Mouse (Mus musculus): ENCODE measurements around the gene Fgfrl1. TPM values are rescaled to one million over a fixed set of nuclear protein-coding genes. Genes with fewer than 3 reads are reported as not detected.

Fgfrl1 gene
- polyA plus RNA-seq, 1 experiment from 2014 or later: 22.0 TPM

DNA sequence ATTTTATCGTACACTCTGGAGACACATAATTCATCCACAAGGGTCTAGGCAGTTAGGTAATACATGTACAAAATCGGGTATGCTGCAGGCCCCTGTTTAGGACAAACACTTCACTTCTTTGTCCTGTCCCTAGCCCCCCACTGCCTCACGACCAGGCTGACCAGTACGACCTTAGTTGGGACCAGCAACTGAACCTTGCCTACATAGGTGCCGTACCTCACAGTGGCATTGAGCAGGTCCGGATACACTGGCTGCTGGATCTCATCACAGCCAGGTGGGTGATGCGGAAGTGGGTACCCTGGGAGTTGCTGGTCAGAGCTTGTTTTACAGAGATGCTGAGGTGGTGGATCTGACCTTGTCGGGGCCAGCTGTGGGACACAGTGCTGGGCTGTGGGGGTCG lies 22.2 kb upstream of the Fgfrl1 start:
- no peak for DNase-seq (ENCODE audit: low spot score)

DNA sequence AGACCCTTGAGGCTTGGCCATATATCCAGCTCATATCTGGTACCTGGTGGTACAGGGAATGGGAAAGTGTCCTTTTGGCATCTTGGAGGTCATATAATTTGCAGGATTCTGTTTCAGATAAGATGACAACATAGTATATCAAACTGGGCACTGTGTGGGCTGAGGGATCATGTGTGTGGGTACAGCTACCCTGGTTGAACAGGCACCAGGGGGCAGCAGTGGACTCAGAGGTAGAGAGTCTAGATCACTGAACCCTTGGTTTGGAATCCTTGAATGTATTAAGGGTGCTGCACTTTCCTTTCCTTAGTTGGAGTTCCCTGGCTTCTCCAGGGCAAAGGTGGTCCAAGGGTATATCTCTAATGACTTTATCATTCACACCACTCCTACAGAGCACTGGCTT lies 21.4 kb upstream of the Fgfrl1 start:
- peaks cover 7% of the 10 kb centered on the region; the same call in 1 of the 2 replicates for H3K4me1 ChIP-seq (replicated peaks; ENCODE audit: control insufficient read depth, insufficient read depth, low read length)
- DNase-seq (ENCODE audit: low spot score): no peak
- no peak overlapping the region for H3K4me3 ChIP-seq (ENCODE audit: low read depth, low read length)
- peaks cover 2% of the 10 kb centered on the region; the same call in 1 of the 2 replicates for H3K36me3 ChIP-seq (ENCODE audit: control insufficient read depth, insufficient read depth, low read length)
- no peaks in the 10 kb centered on the region for H3K27me3 ChIP-seq (ENCODE audit: control insufficient read depth, insufficient read depth, low read length)
- H3K9ac ChIP-seq (ENCODE audit: low read length): no peak overlapping the region
- H3K9me3 ChIP-seq (ENCODE audit: control insufficient read depth, low read length): no peaks in the 10 kb centered on the region
- no peak overlapping the region for H3K4me2 ChIP-seq (ENCODE audit: low read depth, low read length, severe bottlenecking)
- 0 out of 2 replicates have a peak, but pooled peaks have one; percentile 34 for ATAC-seq (replicated peaks; ENCODE audit: low FRiP score)
- no peak overlapping the region for H3K27ac ChIP-seq (ENCODE audit: low read depth, low read length)

More for the DNA sequence above, 22.2 kb upstream of the Fgfrl1 start:
- Histone ChIP-seq H3K27ac (ENCODE audit: low read depth, low read length) (no peak overlapping the region), H3K9ac (ENCODE audit: low read length) (peak overlapping the region; percentile 82), H3K27me3 (ENCODE audit: control insufficient read depth, insufficient read depth, low read length) (no peaks in the 10 kb centered on the region), H3K4me3 (ENCODE audit: low read depth, low read length) (peak overlapping the region; percentile 48; the same call in 1 of the 2 replicates), H3K4me2 (ENCODE audit: low read depth, low read length, severe bottlenecking) (peak overlapping the region; percentile 84), H3K4me1 (replicated peaks; ENCODE audit: control insufficient read depth, insufficient read depth, low read length) (peaks cover 7% of the 10 kb centered on the region; the same call in 1 of the 2 replicates), H3K36me3 (ENCODE audit: control insufficient read depth, insufficient read depth, low read length) (peaks cover 2% of the 10 kb centered on the region; the same call in 1 of the 2 replicates), H3K9me3 (ENCODE audit: control insufficient read depth, low read length) (no peaks in the 10 kb centered on the region)
- WGBS: 85% methylated on average over 9 of the region's 9 CpGs
- ATAC-seq (replicated peaks; ENCODE audit: low FRiP score): no peak

DNA sequence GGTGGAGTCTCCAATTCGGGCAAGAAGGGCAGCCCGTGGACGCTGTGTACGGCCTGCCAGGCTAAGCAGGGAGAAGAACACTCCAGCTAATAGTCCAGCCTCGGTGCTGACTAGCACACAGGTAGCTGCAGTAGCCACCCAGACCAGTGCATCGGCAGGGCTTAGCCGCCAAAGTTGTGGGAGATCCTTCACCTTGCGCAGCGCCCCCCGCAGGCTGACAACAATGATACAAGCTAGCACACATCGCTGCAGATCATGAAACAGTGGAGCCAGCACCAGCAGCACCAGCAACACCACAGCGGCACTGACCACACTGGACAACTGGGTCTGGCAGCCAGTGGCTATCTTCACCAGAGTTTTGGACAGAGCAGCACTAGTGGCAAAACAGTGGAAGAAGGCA lies 20.4 kb upstream of the Fgfrl1 start:
- Histone ChIP-seq H3K4me3 (ENCODE audit: low read depth, low read length) (no peak overlapping the region), H3K4me2 (ENCODE audit: low read depth, low read length, severe bottlenecking) (no peak overlapping the region), H3K4me1 (replicated peaks; ENCODE audit: control insufficient read depth, insufficient read depth, low read length) (peaks cover 8% of the 10 kb centered on the region; the same call in 1 of the 2 replicates), H3K27ac (ENCODE audit: low read depth, low read length) (no peak overlapping the region), H3K9ac (ENCODE audit: low read length) (no peak overlapping the region), H3K9me3 (ENCODE audit: control insufficient read depth, low read length) (no peaks in the 10 kb centered on the region), H3K36me3 (ENCODE audit: control insufficient read depth, insufficient read depth, low read length) (peaks cover 2% of the 10 kb centered on the region; the same call in 1 of the 2 replicates), H3K27me3 (ENCODE audit: control insufficient read depth, insufficient read depth, low read length) (no peaks in the 10 kb centered on the region)
- ATAC-seq (replicated peaks; ENCODE audit: low FRiP score) (no peak), DNase-seq (ENCODE audit: low spot score) (no peak)
- 95% methylated on average over 12 of the region's 12 CpGs for WGBS

GRCm38 (mm10) chr5:108674624-108675023 lies 17.6 kb upstream of the Fgfrl1 start:
- 82% methylated on average over 2 of the region's 2 CpGs for WGBS
- no peaks in the 10 kb centered on the region for H3K9me3 ChIP-seq (ENCODE audit: control insufficient read depth, low read length)
- H3K27ac ChIP-seq (ENCODE audit: low read depth, low read length): no peak overlapping the region
- H3K4me2 ChIP-seq (ENCODE audit: low read depth, low read length, severe bottlenecking): no peak overlapping the region
- ATAC-seq (replicated peaks; ENCODE audit: low FRiP score) (no peak), DNase-seq (ENCODE audit: low spot score) (no peak)
- peaks cover 2% of the 10 kb centered on the region; the same call in 1 of the 2 replicates for H3K36me3 ChIP-seq (ENCODE audit: control insufficient read depth, insufficient read depth, low read length)
- H3K9ac ChIP-seq (ENCODE audit: low read length): no peak overlapping the region
- H3K27me3 ChIP-seq (ENCODE audit: control insufficient read depth, insufficient read depth, low read length): no peaks in the 10 kb centered on the region
- H3K4me3 ChIP-seq (ENCODE audit: low read depth, low read length): no peak overlapping the region
- H3K4me1 ChIP-seq (replicated peaks; ENCODE audit: control insufficient read depth, insufficient read depth, low read length): peaks cover 13% of the 10 kb centered on the region; the same call in 1 of the 2 replicates

GRCm38 (mm10) chr5:108675251-108675816 lies 16.8 kb upstream of the Fgfrl1 start, which contains the start of gene Slc26a1:
Gene Slc26a1, minus strand, starts transcription at chr5:108675569.
- H3K9me3 ChIP-seq (ENCODE audit: control insufficient read depth, low read length): no peaks in the 10 kb centered on the region
- no peak within 1 kb of the TSS for H3K9ac ChIP-seq (ENCODE audit: low read length)
- DNase-seq (ENCODE audit: low spot score): no peak
- no peaks in the 10 kb centered on the region for H3K27me3 ChIP-seq (ENCODE audit: control insufficient read depth, insufficient read depth, low read length)
- H3K4me3 ChIP-seq (ENCODE audit: low read depth, low read length): no peak within 1 kb of the TSS
- peaks cover 11% of the 10 kb centered on the region; the same call in 1 of the 2 replicates for H3K4me1 ChIP-seq (replicated peaks; ENCODE audit: control insufficient read depth, insufficient read depth, low read length)
- no peak within 1 kb of the TSS for H3K4me2 ChIP-seq (ENCODE audit: low read depth, low read length, severe bottlenecking)
- no peak within 1 kb of the TSS for H3K27ac ChIP-seq (ENCODE audit: low read depth, low read length)
- 86% methylated on average over 9 of the region's 9 CpGs for WGBS
- no peak for ATAC-seq (replicated peaks; ENCODE audit: low FRiP score)
- peaks cover 2% of the 10 kb centered on the region; the same call in 1 of the 2 replicates for H3K36me3 ChIP-seq (ENCODE audit: control insufficient read depth, insufficient read depth, low read length)

DNA sequence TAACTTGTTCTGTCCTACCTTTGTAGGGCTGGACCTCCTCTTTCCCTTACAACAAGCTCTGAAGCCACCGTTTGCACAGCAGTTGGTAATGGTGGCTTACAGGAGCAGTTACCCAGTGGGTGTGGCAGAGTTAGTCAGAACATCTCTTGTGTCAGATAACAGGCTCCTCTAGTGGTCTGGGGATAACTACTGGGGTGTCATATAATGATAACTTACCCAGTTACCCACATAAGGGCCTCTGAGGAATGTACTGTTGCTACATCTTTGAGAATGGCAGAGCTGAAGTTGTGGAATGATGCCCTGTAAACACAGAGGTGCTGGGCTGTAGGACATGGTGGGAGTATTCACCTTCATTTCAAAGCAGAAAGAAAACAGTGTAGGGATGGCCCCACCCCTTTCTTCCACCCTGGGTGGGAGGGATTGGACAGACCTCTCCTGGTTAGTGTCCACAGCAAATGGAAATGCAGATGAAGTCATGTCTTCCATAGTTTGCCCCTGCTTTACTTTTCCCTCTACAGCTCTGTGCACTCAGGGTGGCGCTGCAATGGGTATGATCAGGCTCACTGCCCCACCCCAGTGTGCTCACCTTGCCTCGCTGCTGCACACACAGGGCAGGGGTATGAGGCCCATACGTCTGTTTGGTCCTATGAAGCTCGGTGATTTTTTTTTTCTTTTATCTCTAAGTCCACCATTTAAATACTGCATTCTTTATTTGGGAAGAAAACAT lies 15.2 kb upstream of the Fgfrl1 start:
- Histone ChIP-seq H3K4me3 (ENCODE audit: low read depth, low read length) (peak overlapping the region; percentile 28), H3K36me3 (ENCODE audit: control insufficient read depth, insufficient read depth, low read length) (no peaks in the 10 kb centered on the region), H3K4me1 (replicated peaks; ENCODE audit: control insufficient read depth, insufficient read depth, low read length) (peaks cover 11% of the 10 kb centered on the region; the same call in 1 of the 2 replicates), H3K9me3 (ENCODE audit: control insufficient read depth, low read length) (no peaks in the 10 kb centered on the region), H3K4me2 (ENCODE audit: low read depth, low read length, severe bottlenecking) (peak overlapping the region; percentile 64), H3K27me3 (ENCODE audit: control insufficient read depth, insufficient read depth, low read length) (no peaks in the 10 kb centered on the region), H3K9ac (ENCODE audit: low read length) (peak overlapping the region; percentile 66), H3K27ac (ENCODE audit: low read depth, low read length) (peak overlapping the region; percentile 80; the same call in 1 of the 2 replicates)
- WGBS: 16% methylated on average over 5 of the region's 5 CpGs
- peak; percentile 52; the same call in 1 of the 2 replicates for ATAC-seq (replicated peaks; ENCODE audit: low FRiP score)
- no peak for DNase-seq (ENCODE audit: low spot score)

GRCm38 (mm10) chr5:108677605-108678295 lies 14.4 kb upstream of the Fgfrl1 start:
- Histone ChIP-seq H3K27ac (ENCODE audit: low read depth, low read length) (peak overlapping the region; percentile 80), H3K4me2 (ENCODE audit: low read depth, low read length, severe bottlenecking) (peak overlapping the region; percentile 64), H3K9ac (ENCODE audit: low read length) (peak overlapping the region; percentile 66), H3K27me3 (ENCODE audit: control insufficient read depth, insufficient read depth, low read length) (no peaks in the 10 kb centered on the region), H3K9me3 (ENCODE audit: control insufficient read depth, low read length) (no peaks in the 10 kb centered on the region), H3K4me1 (replicated peaks; ENCODE audit: control insufficient read depth, insufficient read depth, low read length) (peaks cover 11% of the 10 kb centered on the region; the same call in 1 of the 2 replicates), H3K36me3 (ENCODE audit: control insufficient read depth, insufficient read depth, low read length) (no peaks in the 10 kb centered on the region), H3K4me3 (ENCODE audit: low read depth, low read length) (peak overlapping the region; percentile 28)
- 2% methylated on average over 25 of the region's 25 CpGs for WGBS
- ATAC-seq (replicated peaks; ENCODE audit: low FRiP score) (peak; percentile 91), DNase-seq (ENCODE audit: low spot score) (peak; percentile 88)

- DNase-seq (ENCODE audit: low spot score): no peak
- WGBS: 89% methylated on average over 6 of the region's 6 CpGs
- no peak overlapping the region for H3K4me2 ChIP-seq (ENCODE audit: low read depth, low read length, severe bottlenecking)
- H3K4me1 ChIP-seq (replicated peaks; ENCODE audit: control insufficient read depth, insufficient read depth, low read length): peaks cover 11% of the 10 kb centered on the region; the same call in 1 of the 2 replicates
- no peak for ATAC-seq (replicated peaks; ENCODE audit: low FRiP score)
- no peaks in the 10 kb centered on the region for H3K9me3 ChIP-seq (ENCODE audit: control insufficient read depth, low read length)
- no peaks in the 10 kb centered on the region for H3K36me3 ChIP-seq (ENCODE audit: control insufficient read depth, insufficient read depth, low read length)
- H3K4me3 ChIP-seq (ENCODE audit: low read depth, low read length): no peak overlapping the region
- H3K27ac ChIP-seq (ENCODE audit: low read depth, low read length): no peak overlapping the region
- H3K27me3 ChIP-seq (ENCODE audit: control insufficient read depth, insufficient read depth, low read length): no peaks in the 10 kb centered on the region
- H3K9ac ChIP-seq (ENCODE audit: low read length): no peak overlapping the region
These were observed 13.8 kb upstream of the Fgfrl1 start for GRCm38 (mm10) chr5:108678296-108678854.
